Mouse (Mus musculus) splenic B cell, adult 2 months (primary cell): Measurements from ENCODE around the gene Nek6.

Source experiments
- DNase-seq: peaks from one replicate; pipeline ENCODE4 v3.0.0-alpha.2; 2011; ENCODE audit warnings: low read depth, low spot score
- H3K27me3 ChIP-seq: 2 replicates; pipeline ENCODE4 v1.6.1; 2012; ENCODE audit warnings: mild to moderate bottlenecking, low read length, moderate library complexity, mixed read lengths; ENCODE audit not compliant: control insufficient read depth, poor library complexity, insufficient read depth, severe bottlenecking
- H3K36me3 ChIP-seq: 2 replicates; pipeline ENCODE4 v1.6.1; 2012; ENCODE audit warnings: mild to moderate bottlenecking, low read length, moderate library complexity, mixed read lengths; ENCODE audit not compliant: control insufficient read depth, poor library complexity, insufficient read depth, severe bottlenecking

Gene Nek6

DNA sequence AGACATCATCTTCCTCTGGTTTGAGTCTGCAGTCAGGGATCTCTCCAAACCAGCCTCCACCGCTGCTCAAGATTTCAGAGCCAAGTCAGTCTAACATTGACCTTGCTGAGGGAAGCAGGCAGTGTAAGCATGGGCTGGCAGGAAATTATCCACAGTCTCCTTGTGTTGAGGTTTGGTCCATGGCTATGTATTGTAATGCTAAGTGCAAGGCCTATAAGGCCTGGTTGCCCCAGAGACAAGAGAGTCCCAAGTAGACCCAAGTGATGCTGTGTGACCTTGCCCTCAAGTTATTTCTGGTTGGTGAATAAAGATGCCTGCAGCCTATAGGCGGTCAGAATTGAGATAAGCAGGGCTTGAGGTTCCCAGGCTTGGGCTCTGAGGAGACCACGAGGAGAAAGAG lies 45.3 kb downstream of the Nek6 start:
- Histone ChIP-seq H3K36me3 (no peaks in the 10 kb centered on the region), H3K27me3 (no peaks in the 10 kb centered on the region)
- no peak for DNase-seq

DNA sequence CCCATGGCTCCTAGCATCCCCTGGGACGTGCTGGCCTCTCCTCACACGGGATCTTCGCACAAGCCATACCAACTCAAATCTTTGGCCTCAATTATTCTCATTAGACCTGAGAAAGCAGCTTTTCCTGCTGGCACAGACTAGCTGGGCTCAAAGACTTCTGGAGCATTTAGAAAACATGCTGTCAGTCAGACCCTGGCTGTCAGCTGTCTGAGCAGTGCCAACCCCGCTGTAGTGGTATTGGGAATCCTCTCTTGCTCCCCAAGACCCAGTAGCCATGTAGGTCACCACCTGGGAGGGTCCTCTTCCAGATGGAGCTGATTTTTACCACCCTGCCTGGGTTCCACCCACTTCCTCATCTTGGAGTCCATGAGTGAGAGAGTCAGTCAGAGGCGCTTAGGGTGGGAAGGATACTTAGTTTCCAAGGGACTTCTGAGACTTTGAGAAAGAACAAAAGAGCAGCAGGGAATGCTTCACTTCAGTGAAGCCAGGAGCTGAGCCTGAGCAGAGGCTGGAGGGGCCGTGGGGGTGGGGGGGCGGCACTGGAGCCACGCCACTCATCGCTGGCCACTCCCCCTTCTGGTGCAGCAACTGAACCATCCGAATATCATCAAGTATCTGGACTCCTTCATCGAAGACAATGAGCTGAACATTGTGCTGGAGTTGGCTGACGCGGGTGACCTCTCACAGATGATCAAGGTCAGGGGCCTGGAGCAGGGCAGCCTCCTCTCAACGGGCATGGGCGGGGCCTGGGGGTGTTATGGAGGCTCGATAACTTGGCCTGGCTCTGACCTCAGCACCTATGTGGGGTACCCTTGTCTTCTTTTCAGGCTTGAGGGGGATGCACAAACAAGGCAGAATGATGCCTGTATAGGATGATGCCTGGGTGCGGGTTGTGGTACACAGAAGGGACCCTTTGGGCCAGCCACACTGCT lies 49.1 kb downstream of the Nek6 start:
- no peak for DNase-seq
- Histone ChIP-seq H3K27me3 (no peaks in the 10 kb centered on the region), H3K36me3 (no peaks in the 10 kb centered on the region)

- Histone ChIP-seq H3K27me3 (no peaks in the 10 kb centered on the region), H3K36me3 (no peaks in the 10 kb centered on the region)
- DNase-seq, result no peak
Observed at GRCm38 (mm10) chr2:38562596-38562995, 51.2 kb downstream of the Nek6 start.

DNA sequence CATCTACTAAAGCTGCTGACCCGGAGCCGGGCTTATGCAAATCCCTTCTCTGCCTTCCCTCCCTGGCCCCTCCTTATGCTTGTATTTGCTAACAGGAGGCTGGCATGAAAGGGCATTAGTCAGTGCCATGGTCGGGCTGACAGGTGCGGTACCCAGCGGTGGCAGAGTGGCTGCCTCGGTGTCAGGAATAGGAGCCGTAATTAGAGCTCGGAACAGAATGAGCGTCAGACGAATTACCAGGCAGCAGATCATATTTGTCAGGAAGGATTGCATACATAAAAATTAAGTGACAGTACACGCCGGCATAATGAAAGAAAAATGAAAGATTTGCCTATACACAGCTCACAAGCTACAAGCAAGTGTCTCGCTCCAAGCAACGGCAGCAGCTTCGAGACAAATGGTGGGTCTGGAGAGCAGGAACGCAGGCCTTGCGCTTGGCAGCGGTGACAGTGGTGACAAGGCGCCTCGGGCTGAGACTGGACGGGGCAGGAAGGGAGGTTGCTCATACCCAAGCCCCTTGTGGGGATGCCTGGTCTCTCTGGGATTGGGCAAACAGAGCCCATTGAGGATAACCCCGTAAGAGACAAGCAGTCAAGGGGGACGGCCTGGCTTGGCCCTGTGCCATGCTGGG lies 60.6 kb downstream of the Nek6 start:
- no peak for DNase-seq
- no peaks in the 10 kb centered on the region for H3K36me3 ChIP-seq
- H3K27me3 ChIP-seq, result no peaks in the 10 kb centered on the region

GRCm38 (mm10) chr2:38574697-38575096 lies 63.3 kb downstream of the Nek6 start:
- H3K27me3 ChIP-seq, result no peaks in the 10 kb centered on the region
- no peaks in the 10 kb centered on the region for H3K36me3 ChIP-seq
- peak; percentile 49 for DNase-seq

- no peak for DNase-seq
- Histone ChIP-seq H3K27me3 (no peaks in the 10 kb centered on the region), H3K36me3 (no peaks in the 10 kb centered on the region)
Observed at GRCm38 (mm10) chr2:38578602-38579521, 67.4 kb downstream of the Nek6 start.

GRCm38 (mm10) chr2:38579528-38579927 lies 68.1 kb downstream of the Nek6 start:
- no peaks in the 10 kb centered on the region for H3K27me3 ChIP-seq
- no peaks in the 10 kb centered on the region for H3K36me3 ChIP-seq
- DNase-seq, result no peak

DNA sequence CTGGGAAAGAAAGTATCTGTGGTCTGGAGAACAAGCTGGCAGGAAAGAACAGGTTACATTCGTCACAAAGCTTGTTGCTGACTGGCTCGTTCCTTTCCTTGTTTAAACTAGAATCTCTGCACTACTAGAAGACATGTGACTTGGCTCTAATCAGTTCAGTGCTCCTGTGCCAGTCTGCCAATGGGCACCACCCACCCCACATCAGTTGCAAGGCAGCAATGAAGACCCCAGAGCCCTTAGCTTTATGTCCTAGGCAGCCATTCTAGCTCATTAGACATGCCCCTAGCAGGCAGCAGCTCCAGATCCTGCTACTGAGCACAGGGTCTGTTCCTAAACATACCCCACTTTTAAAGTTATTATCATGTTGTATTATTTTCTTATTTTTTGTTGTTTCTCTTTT lies 72.5 kb downstream of the Nek6 start:
- H3K27me3 ChIP-seq, result no peaks in the 10 kb centered on the region
- DNase-seq, result no peak
- H3K36me3 ChIP-seq, result peaks cover 9% of the 10 kb centered on the region; the same call in 1 of the 2 replicates

DNA sequence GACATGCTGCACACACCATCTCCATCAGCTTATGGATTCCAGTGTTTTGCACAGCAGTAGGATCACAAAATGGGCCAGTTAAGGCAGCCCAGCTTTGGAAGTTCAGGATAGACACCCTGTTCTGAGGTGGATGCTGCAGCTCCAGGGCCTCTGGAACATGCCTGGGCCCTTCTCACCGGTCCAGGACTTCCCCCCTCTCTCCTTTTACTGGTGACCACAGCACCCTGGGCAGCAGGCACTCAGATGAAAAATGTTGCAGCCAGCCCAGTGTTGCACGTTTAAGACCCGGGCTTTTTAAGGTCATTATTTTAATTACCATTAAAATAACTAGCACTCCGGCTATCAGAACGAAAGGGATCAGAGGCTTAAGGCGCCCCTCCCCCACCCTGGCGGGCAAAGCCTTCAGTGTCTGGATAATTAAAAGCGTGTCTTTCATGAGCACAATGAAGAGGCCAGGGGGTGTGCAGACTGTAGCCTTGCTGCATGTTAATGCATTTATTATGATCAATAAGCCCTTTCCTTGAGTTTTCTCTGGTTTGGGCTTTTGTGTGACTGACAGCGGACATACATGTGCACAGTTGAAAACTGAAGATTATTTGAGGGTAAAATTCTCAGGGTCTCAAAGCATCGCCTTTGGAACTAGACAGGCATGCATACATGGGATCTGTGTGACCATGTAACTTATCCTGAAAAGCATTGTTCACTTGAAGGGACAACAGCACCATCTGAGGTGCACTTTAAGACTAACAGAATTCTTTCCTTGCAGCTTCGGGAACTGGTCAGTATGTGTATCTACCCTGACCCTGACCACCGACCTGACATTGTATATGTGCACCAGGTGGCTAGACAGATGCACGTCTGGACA lies 73.3 kb downstream of the Nek6 start:
- no peak for DNase-seq
- H3K36me3 ChIP-seq, result peaks cover 11% of the 10 kb centered on the region; the same call in 1 of the 2 replicates
- no peaks in the 10 kb centered on the region for H3K27me3 ChIP-seq

- no peak for DNase-seq
- no peaks in the 10 kb centered on the region for H3K27me3 ChIP-seq
Observed at GRCm38 (mm10) chr2:38585379-38585736, 73.9 kb downstream of the Nek6 start.

GRCm38 (mm10) chr2:38586733-38587132 lies 75.3 kb downstream of the Nek6 start:
- H3K27me3 ChIP-seq, result no peaks in the 10 kb centered on the region
- no peak for DNase-seq
- H3K36me3 ChIP-seq, result peaks cover 11% of the 10 kb centered on the region; the same call in 1 of the 2 replicates

More at GRCm38 (mm10) chr2:38585379-38585736, 73.9 kb downstream of the Nek6 start:
- H3K36me3 ChIP-seq, result peaks cover 11% of the 10 kb centered on the region; the same call in 1 of the 2 replicates

GRCm38 (mm10) chr2:38591751-38592459 lies 80.5 kb downstream of the Nek6 start:
- Histone ChIP-seq H3K27me3 (no peaks in the 10 kb centered on the region), H3K36me3 (peaks cover 11% of the 10 kb centered on the region)
- DNase-seq, result peak; percentile 17

DNA sequence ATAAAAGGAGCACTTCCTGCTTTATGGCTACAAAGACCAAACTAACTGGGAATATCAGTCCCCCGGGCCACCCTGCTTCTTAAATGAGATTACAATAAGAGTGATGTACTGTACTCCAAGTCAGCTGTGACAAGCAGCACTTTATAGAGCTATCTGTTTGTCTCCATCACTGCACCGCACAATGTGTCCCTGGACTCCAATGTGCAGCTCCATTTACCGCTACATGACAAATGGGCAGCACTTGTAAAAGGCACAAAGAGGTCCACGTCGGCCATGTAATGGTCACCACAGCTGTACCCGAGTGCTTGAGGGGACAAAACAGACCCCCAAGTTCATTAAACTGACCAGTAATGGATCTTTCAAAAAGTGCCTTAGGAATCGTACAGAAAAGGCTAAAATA lies 83.4 kb downstream of the Nek6 start:
- Histone ChIP-seq H3K36me3 (peaks cover 2% of the 10 kb centered on the region; the same call in 1 of the 2 replicates), H3K27me3 (no peaks in the 10 kb centered on the region)

More for the DNA sequence above, 83.4 kb downstream of the Nek6 start:
- DNase-seq, result no peak
